Mouse (Mus musculus): ENCODE data around the gene Bzw1.

Bzw1 gene

GRCm38 (mm10) chr1:58395341-58395740 lies 2.6 kb downstream of the Bzw1 start:
- DNase-seq (ENCODE audit: low read depth in 1 of 2, low spot score in 2 of 2), result no peak

- DNase-seq (ENCODE audit: low read depth in 1 of 2, low spot score in 2 of 2), result no peak
Measured at GRCm38 (mm10) chr1:58396179-58396578, 3.5 kb downstream of the Bzw1 start.

- no peak for DNase-seq (ENCODE audit: low read depth in 1 of 2, low spot score in 2 of 2)
Measured at GRCm38 (mm10) chr1:58397731-58398130, 5.0 kb downstream of the Bzw1 start.

GRCm38 (mm10) chr1:58401396-58401795 lies 8.7 kb downstream of the Bzw1 start:
- DNase-seq (ENCODE audit: low read depth in 1 of 2, low spot score in 2 of 2), result no peak

GRCm38 (mm10) chr1:58403745-58404144 lies 11.0 kb downstream of the Bzw1 start:
- no peak for DNase-seq (ENCODE audit: low read depth in 1 of 2, low spot score in 2 of 2)

- no peak for DNase-seq (ENCODE audit: low read depth in 1 of 2, low spot score in 2 of 2)
Measured at GRCm38 (mm10) chr1:58407321-58407720, 14.6 kb downstream of the Bzw1 start.

GRCm38 (mm10) chr1:58408141-58408540 lies 15.4 kb downstream of the Bzw1 start:
- DNase-seq (ENCODE audit: low read depth in 1 of 2, low spot score in 2 of 2), result no peak

GRCm38 (mm10) chr1:58409553-58410197 lies 17.0 kb downstream of the Bzw1 start:
- DNase-seq (ENCODE audit: low read depth in 1 of 2, low spot score in 2 of 2), result no peak

- DNase-seq (ENCODE audit: low read depth in 1 of 2, low spot score in 2 of 2), result no peak
Measured at GRCm38 (mm10) chr1:58410198-58410588, 17.5 kb downstream of the Bzw1 start.

GRCm38 (mm10) chr1:58410776-58411175 lies 18.1 kb downstream of the Bzw1 start:
- DNase-seq (ENCODE audit: low read depth in 1 of 2, low spot score in 2 of 2), result no peak

GRCm38 (mm10) chr1:58415442-58415841 lies 22.7 kb downstream of the Bzw1 start:
- no peak for DNase-seq (ENCODE audit: low read depth in 1 of 2, low spot score in 2 of 2)

GRCm38 (mm10) chr1:58416048-58416447 lies 23.4 kb downstream of the Bzw1 start:
- DNase-seq (ENCODE audit: low read depth in 1 of 2, low spot score in 2 of 2), result no peak

- no peak for DNase-seq (ENCODE audit: low read depth in 1 of 2, low spot score in 2 of 2)
Measured at GRCm38 (mm10) chr1:58420032-58420431, 27.3 kb downstream of the Bzw1 start.

- no peak for DNase-seq (ENCODE audit: low read depth in 1 of 2, low spot score in 2 of 2)
Measured at GRCm38 (mm10) chr1:58420961-58421360, 28.3 kb downstream of the Bzw1 start.

GRCm38 (mm10) chr1:58422879-58423278 lies 30.2 kb downstream of the Bzw1 start:
- peak in 1 of 2 experiments; percentile 37 for DNase-seq (ENCODE audit: low read depth in 1 of 2, low spot score in 2 of 2)

GRCm38 (mm10) chr1:58423371-58424248 lies 30.9 kb downstream of the Bzw1 start, which contains the start of gene Clk1:
TSS of gene Clk1 (minus strand) at chr1:58424066.
- DNase-seq (ENCODE audit: low read depth in 1 of 2, low spot score in 2 of 2), result peak; percentile 89 to 98

- DNase-seq (ENCODE audit: low read depth in 1 of 2, low spot score in 2 of 2), result no peak
Measured at GRCm38 (mm10) chr1:58424551-58424950, 31.9 kb downstream of the Bzw1 start.

- no peak for DNase-seq (ENCODE audit: low read depth in 1 of 2, low spot score in 2 of 2)
Measured at GRCm38 (mm10) chr1:58444691-58445090, 52.0 kb downstream of the Bzw1 start.

- DNase-seq (ENCODE audit: low read depth in 1 of 2, low spot score in 2 of 2), result peak; percentile 77 to 79
Measured at GRCm38 (mm10) chr1:58445143-58445722, 52.5 kb downstream of the Bzw1 start, which contains the start of the genes Nif3l1 and Ppil3. TSS of gene Nif3l1 (plus strand) at chr1:58445151. TSS of gene Ppil3 (minus strand) at chr1:58445486.

GRCm38 (mm10) chr1:58445861-58446260 lies 53.2 kb downstream of the Bzw1 start:
- no peak for DNase-seq (ENCODE audit: low read depth in 1 of 2, low spot score in 2 of 2)

GRCm38 (mm10) chr1:58447766-58448165 lies 55.1 kb downstream of the Bzw1 start:
- no peak for DNase-seq (ENCODE audit: low read depth in 1 of 2, low spot score in 2 of 2)

GRCm38 (mm10) chr1:58448396-58448795 lies 55.7 kb downstream of the Bzw1 start:
- DNase-seq (ENCODE audit: low read depth in 1 of 2, low spot score in 2 of 2), result no peak
